Mouse (Mus musculus): ENCODE data around the gene Enox1. TPM values are rescaled to one million over a fixed set of nuclear protein-coding genes. Genes with fewer than 3 reads are reported as not detected.

Enox1 gene
- polyA plus RNA-seq, 1 experiment from 2014 or later, result 19.6 TPM

DNA sequence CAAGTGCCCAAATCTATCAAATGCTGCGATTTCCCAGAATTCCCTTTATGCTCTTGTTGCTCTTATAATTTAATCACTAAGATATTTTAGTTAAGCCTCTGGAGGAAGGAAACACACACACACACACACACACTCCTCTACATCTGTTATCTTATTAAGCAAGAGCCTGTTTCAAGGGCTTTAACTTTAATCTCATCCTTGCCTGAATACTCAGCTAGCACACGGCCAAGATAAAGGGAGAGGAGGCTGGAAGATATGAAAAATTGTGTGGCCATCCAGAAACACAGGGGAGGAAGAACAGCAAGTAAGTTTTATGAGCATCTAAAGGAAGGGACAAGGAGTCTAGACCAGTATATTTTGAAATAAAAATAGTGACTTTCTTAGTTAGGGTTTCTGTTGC, 489.6 kb downstream of the Enox1 start:
- Histone ChIP-seq H3K4me2 (ENCODE audit: low read depth) (no peak overlapping the region), H3K4me1 (ENCODE audit: control insufficient read depth, insufficient read depth, low read length) (peaks cover 2% of the 10 kb centered on the region; the same call in 1 of the 2 replicates), H3K36me3 (ENCODE audit: control insufficient read depth, insufficient read depth, low read length) (no peaks in the 10 kb centered on the region), H3K9ac (ENCODE audit: low read length) (no peak overlapping the region), H3K9me3 (ENCODE audit: control insufficient read depth, low read length) (no peaks in the 10 kb centered on the region), H3K4me3 (ENCODE audit: low read depth, low read length) (no peak overlapping the region), H3K27me3 (ENCODE audit: control insufficient read depth, insufficient read depth, low read length) (no peaks in the 10 kb centered on the region), H3K27ac (ENCODE audit: low read depth, low read length) (no peak overlapping the region)
- ATAC-seq (ENCODE audit: insufficient read depth, low FRiP score, low TSS enrichment) (no peak), DNase-seq (ENCODE audit: low spot score) (no peak)
- WGBS, result 87% methylated on average over 2 of the region's 2 CpGs

DNA sequence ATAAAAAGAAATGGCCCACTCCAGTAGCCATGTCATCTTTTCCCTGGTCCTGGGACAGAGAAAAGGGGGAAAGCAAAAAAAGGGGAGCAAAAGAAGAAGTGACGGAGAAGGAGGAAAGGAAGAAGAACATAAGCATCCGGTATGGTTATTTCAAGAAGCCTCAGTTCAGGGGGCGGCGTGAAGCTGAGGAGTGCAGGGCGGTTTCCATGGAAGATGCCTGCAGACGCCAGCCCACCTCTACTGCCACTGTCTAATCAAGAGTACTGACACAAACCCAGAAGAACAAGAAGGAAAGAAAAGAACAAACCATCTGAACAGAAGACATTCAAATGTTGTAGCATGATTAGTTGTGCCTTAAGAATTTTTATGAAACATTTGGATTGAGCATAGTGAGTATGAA, 490.5 kb downstream of the Enox1 start:
- H3K27me3 ChIP-seq (ENCODE audit: control insufficient read depth, insufficient read depth, low read length), result no peaks in the 10 kb centered on the region
- H3K9me3 ChIP-seq (ENCODE audit: control insufficient read depth, low read length), result no peaks in the 10 kb centered on the region
- 92% methylated on average over 6 of the region's 6 CpGs for WGBS
- no peak overlapping the region for H3K4me3 ChIP-seq (ENCODE audit: low read depth, low read length)
- no peak overlapping the region for H3K4me2 ChIP-seq (ENCODE audit: low read depth)
- ATAC-seq (ENCODE audit: insufficient read depth, low FRiP score, low TSS enrichment) (no peak), DNase-seq (ENCODE audit: low spot score) (no peak)
- no peak overlapping the region for H3K9ac ChIP-seq (ENCODE audit: low read length)
- no peaks in the 10 kb centered on the region for H3K36me3 ChIP-seq (ENCODE audit: control insufficient read depth, insufficient read depth, low read length)
- H3K4me1 ChIP-seq (ENCODE audit: control insufficient read depth, insufficient read depth, low read length), result peaks cover 2% of the 10 kb centered on the region; the same call in 1 of the 2 replicates
- no peak overlapping the region for H3K27ac ChIP-seq (ENCODE audit: low read depth, low read length)

DNA sequence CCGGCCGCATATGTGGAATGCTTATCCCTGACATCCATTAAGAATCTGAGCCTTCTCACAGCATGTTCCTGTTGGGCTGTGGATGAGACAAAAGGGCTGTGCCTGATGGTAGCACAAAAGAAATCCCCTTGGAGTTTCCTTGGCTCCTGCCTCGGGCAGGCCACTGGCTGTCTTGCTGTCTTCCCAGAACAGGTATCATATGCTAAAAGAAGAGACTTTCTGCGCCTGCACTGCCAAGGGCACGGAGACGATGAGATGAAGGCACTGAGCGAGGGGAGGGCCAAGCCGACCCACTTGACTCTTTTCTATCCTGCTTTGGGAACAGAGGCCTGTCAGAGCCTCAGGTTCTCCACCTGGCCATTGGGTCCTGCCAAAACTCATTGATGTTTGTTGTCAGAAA, 491.7 kb downstream of the Enox1 start:
- no peak for ATAC-seq (ENCODE audit: insufficient read depth, low FRiP score, low TSS enrichment)
- Histone ChIP-seq H3K36me3 (ENCODE audit: control insufficient read depth, insufficient read depth, low read length) (no peaks in the 10 kb centered on the region), H3K9ac (ENCODE audit: low read length) (no peak overlapping the region), H3K27me3 (ENCODE audit: control insufficient read depth, insufficient read depth, low read length) (no peaks in the 10 kb centered on the region), H3K4me1 (ENCODE audit: control insufficient read depth, insufficient read depth, low read length) (peaks cover 2% of the 10 kb centered on the region; the same call in 1 of the 2 replicates), H3K27ac (ENCODE audit: low read depth, low read length) (no peak overlapping the region), H3K4me2 (ENCODE audit: low read depth) (no peak overlapping the region), H3K4me3 (ENCODE audit: low read depth, low read length) (no peak overlapping the region), H3K9me3 (ENCODE audit: control insufficient read depth, low read length) (no peaks in the 10 kb centered on the region)
- no peak for DNase-seq (ENCODE audit: low spot score)
- 82% methylated on average over 8 of the region's 8 CpGs for WGBS

DNA sequence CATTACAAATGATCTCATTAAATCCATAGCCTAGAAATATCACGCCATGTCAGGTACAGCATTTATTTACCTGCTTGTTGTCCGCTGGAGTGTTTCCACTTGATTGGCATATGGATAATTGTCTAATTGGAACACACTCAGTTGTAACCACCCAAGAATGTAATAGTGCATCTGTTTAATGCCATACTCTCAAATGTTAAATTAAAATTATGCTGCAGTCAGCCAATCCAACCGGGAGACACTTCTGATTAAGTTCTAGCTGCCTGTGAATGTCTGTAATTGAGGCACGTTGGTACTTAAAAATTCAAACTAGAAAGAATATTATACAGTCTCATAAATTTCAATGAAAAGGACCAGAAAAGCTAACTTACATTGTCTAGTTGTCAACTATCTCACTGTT, 502.2 kb downstream of the Enox1 start:
- DNase-seq (ENCODE audit: low spot score) (no peak), ATAC-seq (ENCODE audit: insufficient read depth, low FRiP score, low TSS enrichment) (no peak)
- Histone ChIP-seq H3K27me3 (ENCODE audit: control insufficient read depth, insufficient read depth, low read length) (no peaks in the 10 kb centered on the region), H3K4me2 (ENCODE audit: low read depth) (no peak overlapping the region), H3K27ac (ENCODE audit: low read depth, low read length) (no peak overlapping the region), H3K4me3 (ENCODE audit: low read depth, low read length) (no peak overlapping the region), H3K4me1 (ENCODE audit: control insufficient read depth, insufficient read depth, low read length) (no peaks in the 10 kb centered on the region), H3K9me3 (ENCODE audit: control insufficient read depth, low read length) (no peaks in the 10 kb centered on the region), H3K9ac (ENCODE audit: low read length) (no peak overlapping the region), H3K36me3 (ENCODE audit: control insufficient read depth, insufficient read depth, low read length) (no peaks in the 10 kb centered on the region)
- 85% methylated on average over 4 of the region's 4 CpGs for WGBS

DNA sequence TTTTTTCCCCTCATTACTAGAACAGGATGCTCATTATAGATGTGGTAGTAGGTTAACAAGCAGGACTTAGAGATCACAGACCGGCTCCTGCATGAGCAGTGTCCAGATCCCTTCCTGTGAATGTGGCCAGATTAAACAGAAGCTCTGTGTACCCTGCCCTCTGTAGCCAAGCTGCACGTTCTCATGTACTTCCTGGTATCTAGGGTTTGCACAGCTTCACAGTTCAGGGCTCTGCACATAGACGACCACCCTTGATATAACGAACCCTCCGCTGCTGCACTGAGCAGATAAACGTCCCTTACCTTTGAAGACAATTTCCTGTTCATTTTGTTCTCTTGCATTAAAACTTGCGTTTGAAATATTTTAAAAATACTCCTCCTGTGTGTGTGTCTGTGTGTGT, 505.7 kb downstream of the Enox1 start:
- WGBS, result 77% methylated on average over 7 of the region's 7 CpGs
- Histone ChIP-seq H3K9ac (ENCODE audit: low read length) (no peak overlapping the region), H3K27ac (ENCODE audit: low read depth, low read length) (no peak overlapping the region), H3K4me3 (ENCODE audit: low read depth, low read length) (no peak overlapping the region), H3K4me1 (ENCODE audit: control insufficient read depth, insufficient read depth, low read length) (no peaks in the 10 kb centered on the region), H3K36me3 (ENCODE audit: control insufficient read depth, insufficient read depth, low read length) (no peaks in the 10 kb centered on the region), H3K4me2 (ENCODE audit: low read depth) (no peak overlapping the region), H3K9me3 (ENCODE audit: control insufficient read depth, low read length) (no peaks in the 10 kb centered on the region), H3K27me3 (ENCODE audit: control insufficient read depth, insufficient read depth, low read length) (no peaks in the 10 kb centered on the region)
- DNase-seq (ENCODE audit: low spot score), result no peak
- ATAC-seq (ENCODE audit: insufficient read depth, low FRiP score, low TSS enrichment), result no peak

DNA sequence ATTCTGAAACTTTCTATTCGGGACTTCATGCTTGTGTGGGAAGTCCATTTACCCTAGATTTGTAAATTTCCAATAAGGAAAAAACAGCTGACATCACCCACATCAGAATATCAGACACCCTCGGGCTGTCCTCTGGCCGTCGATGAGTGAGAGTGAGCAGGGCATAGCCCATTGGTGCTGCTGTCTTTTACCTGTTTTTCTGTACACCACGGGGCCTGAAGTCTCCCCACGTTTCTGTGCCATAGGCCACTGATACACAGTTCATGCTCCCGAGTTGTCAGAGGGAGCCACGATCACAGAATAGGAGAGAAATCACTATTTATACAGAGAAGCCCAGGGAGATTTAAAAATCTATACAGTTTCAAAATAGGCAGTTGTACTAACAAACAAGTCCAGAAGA, 506.4 kb downstream of the Enox1 start:
- no peak overlapping the region for H3K9ac ChIP-seq (ENCODE audit: low read length)
- no peak overlapping the region for H3K27ac ChIP-seq (ENCODE audit: low read depth, low read length)
- H3K9me3 ChIP-seq (ENCODE audit: control insufficient read depth, low read length), result no peaks in the 10 kb centered on the region
- no peaks in the 10 kb centered on the region for H3K36me3 ChIP-seq (ENCODE audit: control insufficient read depth, insufficient read depth, low read length)
- no peak for ATAC-seq (ENCODE audit: insufficient read depth, low FRiP score, low TSS enrichment)
- no peak for DNase-seq (ENCODE audit: low spot score)
- H3K4me2 ChIP-seq (ENCODE audit: low read depth), result no peak overlapping the region
- no peaks in the 10 kb centered on the region for H3K4me1 ChIP-seq (ENCODE audit: control insufficient read depth, insufficient read depth, low read length)
- H3K4me3 ChIP-seq (ENCODE audit: low read depth, low read length), result no peak overlapping the region
- 79% methylated on average over 8 of the region's 8 CpGs for WGBS
- H3K27me3 ChIP-seq (ENCODE audit: control insufficient read depth, insufficient read depth, low read length), result no peaks in the 10 kb centered on the region

DNA sequence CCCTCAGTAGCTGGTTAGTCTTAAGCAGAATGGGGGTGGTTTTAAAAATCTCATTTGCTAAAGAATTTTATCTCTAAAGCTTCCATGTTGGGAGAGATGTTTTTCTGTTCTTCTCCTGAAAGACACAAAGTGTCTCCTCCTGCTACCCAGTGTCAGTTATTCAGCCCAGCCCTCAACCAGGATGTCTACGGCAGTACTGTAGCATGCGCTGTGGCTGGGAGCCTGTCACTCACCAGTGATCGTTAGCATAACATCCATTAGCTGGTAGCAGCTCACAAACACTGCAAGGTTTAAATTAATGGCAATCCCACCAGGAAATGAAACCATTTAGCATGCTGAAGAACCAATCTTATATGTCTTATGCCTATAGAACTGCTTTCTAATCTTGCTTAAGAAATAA, 511.5 kb downstream of the Enox1 start:
- Histone ChIP-seq H3K4me2 (ENCODE audit: low read depth) (no peak overlapping the region), H3K27ac (ENCODE audit: low read depth, low read length) (no peak overlapping the region), H3K27me3 (ENCODE audit: control insufficient read depth, insufficient read depth, low read length) (no peaks in the 10 kb centered on the region), H3K9me3 (ENCODE audit: control insufficient read depth, low read length) (no peaks in the 10 kb centered on the region), H3K4me1 (ENCODE audit: control insufficient read depth, insufficient read depth, low read length) (peaks cover 3% of the 10 kb centered on the region; the same call in 1 of the 2 replicates), H3K9ac (ENCODE audit: low read length) (no peak overlapping the region), H3K4me3 (ENCODE audit: low read depth, low read length) (no peak overlapping the region), H3K36me3 (ENCODE audit: control insufficient read depth, insufficient read depth, low read length) (no peaks in the 10 kb centered on the region)
- ATAC-seq (ENCODE audit: insufficient read depth, low FRiP score, low TSS enrichment), result no peak
- WGBS, result 73% methylated on average over 3 of the region's 3 CpGs
- DNase-seq (ENCODE audit: low spot score), result no peak

DNA sequence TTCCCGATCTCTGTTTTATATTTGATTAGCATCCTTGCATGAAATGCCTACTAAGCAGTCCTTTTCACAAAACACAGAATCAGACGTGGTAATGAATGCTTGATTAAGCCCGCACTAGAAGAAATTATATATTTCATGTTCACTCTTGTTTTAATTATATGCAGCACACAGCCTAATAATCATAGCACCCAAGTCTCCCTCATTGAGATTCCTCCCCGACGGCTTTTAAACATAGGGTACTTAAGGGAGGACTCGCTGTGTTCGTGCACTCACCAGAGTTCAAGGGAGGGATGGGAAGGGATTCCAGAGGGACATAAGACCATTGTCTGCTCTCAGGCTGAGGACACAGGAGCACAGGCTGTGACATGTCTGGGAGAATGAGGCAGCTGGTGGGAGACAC, 512.9 kb downstream of the Enox1 start:
- Histone ChIP-seq H3K4me2 (ENCODE audit: low read depth) (no peak overlapping the region), H3K27ac (ENCODE audit: low read depth, low read length) (no peak overlapping the region), H3K4me1 (ENCODE audit: control insufficient read depth, insufficient read depth, low read length) (peaks cover 3% of the 10 kb centered on the region; the same call in 1 of the 2 replicates), H3K36me3 (ENCODE audit: control insufficient read depth, insufficient read depth, low read length) (no peaks in the 10 kb centered on the region), H3K9me3 (ENCODE audit: control insufficient read depth, low read length) (no peaks in the 10 kb centered on the region), H3K4me3 (ENCODE audit: low read depth, low read length) (no peak overlapping the region), H3K27me3 (ENCODE audit: control insufficient read depth, insufficient read depth, low read length) (no peaks in the 10 kb centered on the region), H3K9ac (ENCODE audit: low read length) (no peak overlapping the region)
- DNase-seq (ENCODE audit: low spot score) (no peak), ATAC-seq (ENCODE audit: insufficient read depth, low FRiP score, low TSS enrichment) (no peak)
- 89% methylated on average over 7 of the region's 7 CpGs for WGBS

DNA sequence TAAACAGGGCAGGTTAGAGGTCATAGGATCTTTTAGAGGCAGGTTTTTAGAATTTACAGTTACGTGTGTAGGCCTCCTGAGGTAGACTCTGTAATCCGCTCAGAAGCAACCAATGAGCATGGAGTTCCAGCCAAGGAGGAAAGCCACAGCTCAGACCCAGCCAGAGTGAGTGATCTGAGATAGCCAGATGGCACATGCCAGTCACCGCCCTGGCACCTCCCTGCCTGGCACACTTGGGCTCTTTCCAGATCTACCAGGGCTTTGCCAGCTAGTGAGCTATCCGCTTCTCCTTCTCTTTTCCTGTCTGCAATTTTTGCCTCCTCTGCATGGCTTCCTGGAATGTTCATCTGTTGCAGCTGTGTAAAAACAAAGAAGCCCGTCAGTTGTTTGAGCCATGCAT, 514.4 kb downstream of the Enox1 start:
- Histone ChIP-seq H3K27me3 (ENCODE audit: control insufficient read depth, insufficient read depth, low read length) (no peaks in the 10 kb centered on the region), H3K9me3 (ENCODE audit: control insufficient read depth, low read length) (no peaks in the 10 kb centered on the region), H3K36me3 (ENCODE audit: control insufficient read depth, insufficient read depth, low read length) (no peaks in the 10 kb centered on the region), H3K27ac (ENCODE audit: low read depth, low read length) (no peak overlapping the region), H3K9ac (ENCODE audit: low read length) (no peak overlapping the region), H3K4me1 (ENCODE audit: control insufficient read depth, insufficient read depth, low read length) (peaks cover 3% of the 10 kb centered on the region; the same call in 1 of the 2 replicates), H3K4me3 (ENCODE audit: low read depth, low read length) (no peak overlapping the region), H3K4me2 (ENCODE audit: low read depth) (no peak overlapping the region)
- DNase-seq (ENCODE audit: low spot score) (no peak), ATAC-seq (ENCODE audit: insufficient read depth, low FRiP score, low TSS enrichment) (no peak)
- 84% methylated on average over 5 of the region's 5 CpGs for WGBS
